Mouse (Mus musculus) regulatory T cell (primary cell): ENCODE measurements around the gene Gemin2.
"Not testable (repeated sequence)": the region's sequence is repeated elsewhere in the genome, so short reads cannot be mapped to it uniquely, and the experiment has no call there.

Experiments
- in situ Hi-C: fragments of 300-600 bp; cut with MboI, MseI; formaldehyde crosslinking; loops from one replicate; pipeline ENCODE4 v1.15.1; 2025; ENCODE audit warnings: high pct_unique_total_duplicates

The Gemin2 gene

GRCm38 (mm10) chr12:59013234-59013633 lies at the start of gene Gemin2:
Gene Gemin2 (plus strand): TSS chr12:59013393.
- in situ Hi-C loops, result no loop called here

- in situ Hi-C loops, result no loop called here
Observed at GRCm38 (mm10) chr12:58964583-58964982, 48.6 kb upstream of the Gemin2 start.

DNA sequence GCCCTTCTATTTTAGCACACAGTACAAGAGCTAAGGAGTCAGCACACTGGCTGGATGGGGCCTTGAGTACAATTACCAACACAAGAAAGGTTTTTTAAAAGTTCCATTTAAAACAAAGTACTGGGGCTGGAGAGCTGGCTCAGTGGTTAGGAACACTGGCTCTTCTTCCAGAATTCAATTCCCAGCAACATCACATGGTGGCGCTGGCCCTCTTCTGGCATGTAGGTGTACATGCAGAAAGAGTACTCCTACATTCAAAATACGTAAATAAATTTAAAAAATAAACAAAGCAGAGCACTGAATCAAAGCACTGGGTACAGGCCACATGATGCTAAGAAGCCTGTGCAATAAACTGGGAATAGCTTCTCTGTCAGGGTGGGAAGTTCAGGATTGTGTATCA lies 36.2 kb upstream of the Gemin2 start:
- in situ Hi-C loops, result no loop called here

GRCm38 (mm10) chr12:58981178-58981661 lies 32.0 kb upstream of the Gemin2 start:
- in situ Hi-C loops, result not testable (repeated sequence)

GRCm38 (mm10) chr12:58985766-58986165 lies 27.4 kb upstream of the Gemin2 start:
- in situ Hi-C loops, result no loop called here

GRCm38 (mm10) chr12:59010482-59010881 lies 2.7 kb upstream of the Gemin2 start:
- in situ Hi-C loops, result no loop called here

GRCm38 (mm10) chr12:59011275-59011843 lies 1.8 kb upstream of the Gemin2 start:
- in situ Hi-C loops, result no loop called here

- in situ Hi-C loops, result no loop called here
Observed at GRCm38 (mm10) chr12:59011844-59012709, 1.1 kb upstream of the Gemin2 start, which contains the start of gene Sec23a. Gene Sec23a (minus strand): TSS chr12:59012017.

- in situ Hi-C loops, result no loop called here
Observed at GRCm38 (mm10) chr12:59012710-59013091, 492 bp upstream of the Gemin2 start.

GRCm38 (mm10) chr12:59017970-59018369 lies 4.8 kb downstream of the Gemin2 start:
- in situ Hi-C loops, result no loop called here

- in situ Hi-C loops, result no loop called here
Observed at GRCm38 (mm10) chr12:59019891-59020290, 6.7 kb downstream of the Gemin2 start.

GRCm38 (mm10) chr12:59021306-59021705 lies 8.1 kb downstream of the Gemin2 start:
- in situ Hi-C loops, result no loop called here

DNA sequence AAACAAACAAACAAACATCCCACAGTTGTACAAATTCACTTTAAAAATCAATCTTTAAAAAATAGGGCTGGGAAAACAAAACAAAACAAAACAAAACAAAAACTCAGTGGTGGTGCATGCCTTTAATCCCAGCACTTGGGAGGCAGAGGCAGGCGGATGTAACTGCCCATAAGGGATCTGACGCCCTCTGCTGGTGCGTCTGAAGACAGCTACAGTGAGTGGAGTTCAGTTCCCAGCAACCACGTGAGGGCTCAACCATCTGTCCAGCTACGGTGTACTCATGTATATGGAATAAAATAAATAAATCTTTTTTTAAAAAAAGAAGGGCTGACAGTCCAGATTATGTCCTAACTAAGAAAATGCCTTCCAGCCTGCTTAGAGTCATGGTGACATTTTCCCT lies 18.9 kb downstream of the Gemin2 start:
- in situ Hi-C loops, result no loop called here

GRCm38 (mm10) chr12:59039162-59039970 lies 26.2 kb downstream of the Gemin2 start:
- in situ Hi-C loops, result loop anchor here (5.0 kb wide), 1 partner anchor 98 kb away; no protein-coding TSS in a partner anchor

GRCm38 (mm10) chr12:59039971-59040844 lies 27.0 kb downstream of the Gemin2 start:
- in situ Hi-C loops, result loop anchor here (5.0 kb wide), 1 partner anchor 97 kb away; no protein-coding TSS in a partner anchor

DNA sequence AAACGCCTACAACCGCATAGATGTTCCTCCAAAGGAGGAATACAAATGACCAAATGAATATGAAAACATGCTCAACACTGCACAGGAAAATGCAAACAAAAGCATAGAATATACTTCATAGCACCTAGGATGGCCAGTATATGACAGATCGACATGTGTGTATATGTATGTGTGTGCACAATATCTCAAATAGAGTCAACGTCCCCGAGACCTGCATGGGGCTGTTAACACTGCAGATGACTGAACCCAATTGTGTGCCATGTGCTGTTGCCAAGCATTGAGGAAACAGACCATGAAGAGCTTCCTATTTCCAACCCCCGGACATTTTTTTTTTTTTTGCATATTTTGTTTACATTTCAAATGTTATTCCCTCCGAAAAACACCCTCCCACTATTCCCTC lies 27.7 kb downstream of the Gemin2 start:
- in situ Hi-C loops, result no loop called here

- in situ Hi-C loops, result loop anchor here (25.0 kb wide), 1 partner anchor 160 kb away; the partner anchor contains the start of gene Fbxo33
Observed at GRCm38 (mm10) chr12:59052470-59052869, 39.3 kb downstream of the Gemin2 start.

- in situ Hi-C loops, result loop anchor here (25.0 kb wide), 1 partner anchor 159 kb away; the partner anchor contains the start of gene Fbxo33
Observed at GRCm38 (mm10) chr12:59053166-59053565, 40.0 kb downstream of the Gemin2 start.

GRCm38 (mm10) chr12:59053976-59054375 lies 40.8 kb downstream of the Gemin2 start:
- in situ Hi-C loops, result loop anchor here (25.0 kb wide), 1 partner anchor 158 kb away; the partner anchor contains the start of gene Fbxo33

GRCm38 (mm10) chr12:59055196-59055850 lies 42.1 kb downstream of the Gemin2 start:
- in situ Hi-C loops, result loop anchor here (25.0 kb wide), 1 partner anchor 157 kb away; the partner anchor contains the start of gene Fbxo33
